Mouse (Mus musculus) spleen, adult 2 months (tissue): ENCODE results near the gene Myf5. TPM values are rescaled to one million over a fixed set of nuclear protein-coding genes. Genes with fewer than 3 reads are reported as not detected.

ENCODE experiments used
- DNase-seq, 2 experiments: peaks; one replicate each; pipeline versions ENCODE4 v3.0.0 to v3.0.0-alpha.2; 2012 to 2021; ENCODE audit warnings: low spot score in 2 of 2, low read depth in 1 of 2
- H3K27ac ChIP-seq: fragments of 200-500 bp; 2 replicates; pipeline ENCODE4 v1.5.1; 2012; ENCODE audit warnings: low read length, inconsistent platforms; ENCODE audit not compliant: insufficient read depth
- H3K27me3 ChIP-seq: fragments of 200-500 bp; 2 replicates; pipeline ENCODE4 v1.6.1; 2012; ENCODE audit warnings: mild to moderate bottlenecking, moderate library complexity, low read length, inconsistent platforms; ENCODE audit not compliant: control insufficient read depth, insufficient read depth
- H3K36me3 ChIP-seq: fragments of 200-500 bp; 2 replicates; pipeline ENCODE4 v1.6.1; 2012; ENCODE audit warnings: mild to moderate bottlenecking, low read length, inconsistent platforms; ENCODE audit not compliant: control insufficient read depth, insufficient read depth
- H3K4me1 ChIP-seq: fragments of 200-500 bp; 2 replicates; pipeline ENCODE4 v1.6.1; 2011; ENCODE audit warnings: inconsistent platforms; ENCODE audit not compliant: control insufficient read depth, insufficient read depth, insufficient read length
- H3K4me3 ChIP-seq: fragments of 200-500 bp; 2 replicates; pipeline ENCODE4 v1.5.1; 2011; ENCODE audit warnings: mild to moderate bottlenecking, inconsistent platforms; ENCODE audit not compliant: insufficient read depth, insufficient read length; ENCODE audit errors: extremely low read depth
- CTCF ChIP-seq: fragments of 200-500 bp; IDR thresholded peaks from 2 replicates; pipeline ENCODE4 v1.5.1; 2011; ENCODE audit warnings: mild to moderate bottlenecking, inconsistent platforms; ENCODE audit not compliant: insufficient read depth, insufficient read length, insufficient replicate concordance; ENCODE audit errors: extremely low read depth
- POLR2A ChIP-seq: fragments of 200-500 bp; IDR thresholded peaks from 2 replicates; pipeline ENCODE4 v1.6.1; 2011; ENCODE audit warnings: low read depth, low read length, inconsistent platforms
- WGBS: fragments of 180-500 bp; shearing (Covaris S2); methylation state at CpG from one replicate; pipeline ENCODE4 v1.1.7; 2018; 5-methylcytosine and 5-hydroxymethylcytosine counted together
- polyA plus RNA-seq: library from polyadenylated mRNA; depleted of rRNA; stranded (reverse); fragments of >200 nt; gene quantifications from 2 replicates; pipeline ENCODE4 v1.2.3, GENCODE M21; 2012; rRNA removed

Myf5 gene
- polyA plus RNA-seq, 1 experiment = not detected

GRCm38 (mm10) chr10:107484050-107484449 lies 1.9 kb downstream of the Myf5 start:
- Histone ChIP-seq H3K27ac (no peak overlapping the region), H3K36me3 (no peaks in the 10 kb centered on the region), H3K4me1 (no peaks in the 10 kb centered on the region), H3K27me3 (no peaks in the 10 kb centered on the region), H3K4me3 (no peak overlapping the region)
- no peak for DNase-seq
- TF ChIP-seq CTCF (no peak), POLR2A (no peak)
- WGBS = 83% methylated on average over 10 of the region's 10 CpGs

GRCm38 (mm10) chr10:107473497-107473896 lies 12.4 kb downstream of the Myf5 start:
- H3K27me3 ChIP-seq = no peaks in the 10 kb centered on the region
- DNase-seq = no peak
- no peak for TF ChIP-seq POLR2A
- TF ChIP-seq CTCF = no peak
- no peaks in the 10 kb centered on the region for H3K36me3 ChIP-seq
- H3K4me3 ChIP-seq = no peak overlapping the region
- 57% methylated on average over 2 of the region's 2 CpGs for WGBS
- no peaks in the 10 kb centered on the region for H3K4me1 ChIP-seq
- no peak overlapping the region for H3K27ac ChIP-seq

GRCm38 (mm10) chr10:107471712-107472111 lies 14.2 kb downstream of the Myf5 start:
- TF ChIP-seq CTCF = no peak
- TF ChIP-seq POLR2A = no peak
- WGBS = 90% methylated on average over 5 of the region's 5 CpGs
- Histone ChIP-seq H3K27ac (no peak overlapping the region), H3K4me1 (no peaks in the 10 kb centered on the region), H3K36me3 (no peaks in the 10 kb centered on the region), H3K27me3 (no peaks in the 10 kb centered on the region), H3K4me3 (no peak overlapping the region)
- DNase-seq = no peak

GRCm38 (mm10) chr10:107467819-107468218 lies 18.1 kb downstream of the Myf5 start:
- Histone ChIP-seq H3K36me3 (no peaks in the 10 kb centered on the region), H3K27me3 (no peaks in the 10 kb centered on the region), H3K27ac (no peak overlapping the region), H3K4me1 (no peaks in the 10 kb centered on the region), H3K4me3 (no peak overlapping the region)
- TF ChIP-seq POLR2A = no peak
- no peak for TF ChIP-seq CTCF
- WGBS = 87% methylated on average over 7 of the region's 7 CpGs
- no peak for DNase-seq

- WGBS = 89% methylated on average over 5 of the region's 5 CpGs
- H3K36me3 ChIP-seq = no peaks in the 10 kb centered on the region
- no peaks in the 10 kb centered on the region for H3K27me3 ChIP-seq
- H3K4me3 ChIP-seq = no peak overlapping the region
- H3K27ac ChIP-seq = no peak overlapping the region
- DNase-seq = no peak
- TF ChIP-seq CTCF = no peak
- no peak for TF ChIP-seq POLR2A
- H3K4me1 ChIP-seq = no peaks in the 10 kb centered on the region
These were observed 36.2 kb downstream of the Myf5 start for GRCm38 (mm10) chr10:107449496-107450330.

GRCm38 (mm10) chr10:107442781-107443180 lies 43.2 kb downstream of the Myf5 start:
- no peak for TF ChIP-seq CTCF
- TF ChIP-seq POLR2A = no peak
- DNase-seq = no peak
- Histone ChIP-seq H3K4me1 (no peaks in the 10 kb centered on the region), H3K4me3 (no peak overlapping the region), H3K36me3 (no peaks in the 10 kb centered on the region), H3K27ac (no peak overlapping the region), H3K27me3 (no peaks in the 10 kb centered on the region)
- WGBS = 10% methylated on average over 4 of the region's 4 CpGs

- Histone ChIP-seq H3K4me1 (no peaks in the 10 kb centered on the region), H3K27ac (no peak overlapping the region), H3K36me3 (no peaks in the 10 kb centered on the region), H3K27me3 (no peaks in the 10 kb centered on the region), H3K4me3 (no peak overlapping the region)
- whole genome bisulfite sequencing = 74% methylated on average over 5 of the region's 5 CpGs
- no peak for DNase-seq
- TF ChIP-seq POLR2A = no peak
- no peak for TF ChIP-seq CTCF
These were observed 49.0 kb downstream of the Myf5 start for GRCm38 (mm10) chr10:107436967-107437366.

Other genes with a start within 250 kb of the Myf5 start
- gene Lin7a, start 214.4 kb downstream of the Myf5 start, polyA plus RNA-seq = not detected in 2 replicates
- gene Myf6, start 8.6 kb upstream of the Myf5 start, polyA plus RNA-seq = not detected in 2 replicates
- gene Ptprq, start 233.9 kb upstream of the Myf5 start, polyA plus RNA-seq = 0.01 TPM in 1 of 2 replicates, not detected in the other